Mouse (Mus musculus) thymus, adult 2 months (tissue): Measurements from ENCODE around the gene Slit2.
"Not testable (repeated sequence)": the region's sequence is repeated elsewhere in the genome, so short reads cannot be mapped to it uniquely, and the experiment has no call there.

Source experiments
- CTCF ChIP-seq: fragments of 200-500 bp; IDR thresholded peaks from 2 replicates; pipeline ENCODE4 v1.5.1; 2012; ENCODE audit warnings: mild to moderate bottlenecking, control low read depth, low read length, moderate library complexity, borderline replicate concordance; ENCODE audit not compliant: control insufficient read depth, poor library complexity, insufficient read depth; ENCODE audit errors: extremely low read depth
- POLR2A ChIP-seq: fragments of 200-500 bp; IDR thresholded peaks from 2 replicates; pipeline ENCODE4 v1.6.1; 2012; ENCODE audit warnings: mild to moderate bottlenecking, low read length, control low read depth, moderate library complexity; ENCODE audit not compliant: control insufficient read depth, poor library complexity, insufficient read depth; ENCODE audit errors: extremely low read depth

DNA sequence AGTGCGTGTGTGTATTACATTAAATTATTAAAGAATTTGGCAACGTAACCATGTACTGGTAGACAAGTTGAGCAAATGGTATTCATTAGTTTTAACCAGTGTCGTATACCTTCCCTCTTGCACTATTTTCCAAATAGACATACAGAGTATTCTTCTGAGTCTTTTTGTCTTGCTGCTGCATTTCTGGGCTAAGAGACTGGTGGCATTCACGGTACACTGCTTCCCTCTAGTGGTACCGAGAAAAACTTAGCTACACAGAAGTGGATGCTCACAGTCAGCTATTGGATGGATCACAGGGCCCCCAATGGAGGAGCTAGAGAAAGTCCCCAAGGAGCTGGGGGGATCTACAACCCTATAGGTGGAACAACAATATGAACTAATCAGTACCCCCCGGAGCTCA lies 257.8 kb downstream of the Slit2 start:
- TF ChIP-seq POLR2A, CTCF: not testable (repeated sequence)
